Mouse (Mus musculus) liver, postnatal 0 days (tissue): ENCODE measurements around the gene Alg10b. TPM values are rescaled to one million over a fixed set of nuclear protein-coding genes. Genes with fewer than 3 reads are reported as not detected.

ENCODE experiments used
- ATAC-seq: fragments of 200-750 bp; cut with Nextera tagmentation; 2 replicates; pipeline ENCODE4 v1.8.0; 2017; ENCODE audit warnings: mild to moderate bottlenecking, moderate library complexity
- DNase-seq: peaks from one replicate; pipeline ENCODE4 v3.0.0-alpha.2; 2016
- H3K27ac ChIP-seq: fragments of 300-500 bp; sonication (generic); 2 replicates; pipeline ENCODE4 v1.5.1; 2014; ENCODE audit warnings: antibody characterized with exemption, moderate library complexity, mild to moderate bottlenecking, low read depth
- H3K27me3 ChIP-seq: fragments of 300-500 bp; sonication (generic); 2 replicates; pipeline ENCODE4 v1.6.1; 2014; ENCODE audit warnings: low read length, control low read depth, mixed read lengths; ENCODE audit not compliant: insufficient read depth
- H3K36me3 ChIP-seq: fragments of 300-500 bp; sonication (generic); replicated peaks from 2 replicates; pipeline ENCODE4 v1.6.1; 2014; ENCODE audit warnings: mild to moderate bottlenecking, control low read depth, low read length, moderate library complexity, mixed read lengths; ENCODE audit not compliant: insufficient read depth
- H3K4me1 ChIP-seq: fragments of 300-500 bp; sonication (generic); 2 replicates; pipeline ENCODE4 v1.6.1; 2014; ENCODE audit warnings: antibody characterized with exemption, mild to moderate bottlenecking, control low read depth; ENCODE audit not compliant: insufficient read depth
- H3K4me2 ChIP-seq: fragments of 300-500 bp; sonication (generic); 2 replicates; pipeline ENCODE4 v1.6.1; 2014; ENCODE audit warnings: low read depth, mild to moderate bottlenecking, low read length, moderate library complexity, mixed read lengths
- H3K4me3 ChIP-seq: fragments of 300-500 bp; sonication (generic); 2 replicates; pipeline ENCODE4 v1.5.1; 2014; ENCODE audit warnings: low read depth, low read length
- H3K9ac ChIP-seq: fragments of 300-500 bp; sonication (generic); replicated peaks from 2 replicates; pipeline ENCODE4 v1.6.1; 2014; ENCODE audit warnings: mild to moderate bottlenecking, moderate library complexity
- H3K9me3 ChIP-seq: fragments of 300-500 bp; sonication (generic); 2 replicates; pipeline ENCODE4 v1.6.1; 2016; ENCODE audit warnings: mild to moderate bottlenecking, control low read depth, low read length, mixed read lengths
- CTCF ChIP-seq: sonication (generic); IDR thresholded peaks from 2 replicates; pipeline ENCODE4 v1.5.1; 2016; ENCODE audit warnings: antibody characterized with exemption, low read depth
- EP300 ChIP-seq: IDR thresholded peaks from 2 replicates; pipeline ENCODE4 v1.6.1; 2016; ENCODE audit warnings: antibody characterized with exemption, low read depth, mild to moderate bottlenecking
- WGBS: fragments of 180-500 bp; shearing (Covaris S2); extraction: QIAGEN DNeasy Blood & Tissue Kit; methylation state at CpG from one replicate; pipeline ENCODE4 v1.1.7; 2014; ENCODE audit not compliant: insufficient replicate concordance; 5-methylcytosine and 5-hydroxymethylcytosine counted together
- microRNA-seq: library from miRNA; unstranded; fragments of <30 nt; microRNA quantifications from one replicate; pipeline ENCODE4, GENCODE M21; 2016
- polyA plus RNA-seq: library from polyadenylated mRNA; unstranded; fragments of >200 nt; fragmentation: Nextera tagmentation; extraction: Ambion mirVana; gene quantifications from 2 replicates; pipeline ENCODE4 v1.2.1, GENCODE M21; 2015

Gene Alg10b
- polyA plus RNA-seq, 1 experiment from 2014 or later = 4.8 TPM

- H3K4me1 ChIP-seq = no peaks in the 10 kb centered on the region
- H3K9ac ChIP-seq = no peak overlapping the region
- H3K27ac ChIP-seq = no peak overlapping the region
- no peaks in the 10 kb centered on the region for H3K27me3 ChIP-seq
- H3K9me3 ChIP-seq = no peaks in the 10 kb centered on the region
- no peak for ATAC-seq
- no peak overlapping the region for H3K4me2 ChIP-seq
- peak; percentile 84 for TF ChIP-seq CTCF
- no peak for TF ChIP-seq EP300
- H3K4me3 ChIP-seq = no peak overlapping the region
- DNase-seq = peak; percentile 57
- H3K36me3 ChIP-seq = no peaks in the 10 kb centered on the region
- 14% methylated on average over 6 of the region's 6 CpGs for WGBS
Measured at GRCm38 (mm10) chr15:90214913-90215312, 9.2 kb upstream of the Alg10b start.

GRCm38 (mm10) chr15:90225058-90225575 is 1.0 kb downstream of the Alg10b start:
- Histone ChIP-seq H3K4me2 (peak overlapping the region; percentile 75), H3K9ac (peak overlapping the region; percentile 72; the same call in 1 of the 2 replicates)
- no peak for ATAC-seq

GRCm38 (mm10) chr15:90237657-90238056 is 13.5 kb downstream of the Alg10b start:
- WGBS = 56% methylated on average over 2 of the region's 2 CpGs
- Histone ChIP-seq H3K9me3 (no peaks in the 10 kb centered on the region), H3K4me1 (no peaks in the 10 kb centered on the region), H3K4me3 (no peak overlapping the region), H3K27me3 (no peaks in the 10 kb centered on the region), H3K9ac (no peak overlapping the region), H3K27ac (no peak overlapping the region), H3K4me2 (no peak overlapping the region), H3K36me3 (no peaks in the 10 kb centered on the region)
- DNase-seq = no peak
- ATAC-seq = no peak
- peak; percentile 53 for TF ChIP-seq CTCF
- TF ChIP-seq EP300 = no peak

More at GRCm38 (mm10) chr15:90225058-90225575, 1.0 kb downstream of the Alg10b start:
- Histone ChIP-seq H3K27ac (no peak overlapping the region), H3K9me3 (no peaks in the 10 kb centered on the region), H3K36me3 (peaks cover 28% of the 10 kb centered on the region), H3K4me3 (peak overlapping the region; percentile 61), H3K4me1 (peaks cover 4% of the 10 kb centered on the region; the same call in 1 of the 2 replicates), H3K27me3 (no peaks in the 10 kb centered on the region)
- peak; percentile 58 for DNase-seq
- 50% methylated on average over 4 of the region's 4 CpGs for WGBS
- TF ChIP-seq EP300 = no peak
- TF ChIP-seq CTCF = peak; percentile 68

- H3K4me2 ChIP-seq = no peak overlapping the region
- no peaks in the 10 kb centered on the region for H3K4me1 ChIP-seq
- no peak for DNase-seq
- H3K27ac ChIP-seq = no peak overlapping the region
- no peaks in the 10 kb centered on the region for H3K9me3 ChIP-seq
- no peak for TF ChIP-seq EP300
- no peak for TF ChIP-seq CTCF
- 74% methylated on average over 5 of the region's 5 CpGs for WGBS
- H3K9ac ChIP-seq = no peak overlapping the region
- no peaks in the 10 kb centered on the region for H3K36me3 ChIP-seq
- ATAC-seq = no peak; the same call in 1 of the 2 replicates
- H3K4me3 ChIP-seq = no peak overlapping the region
- no peaks in the 10 kb centered on the region for H3K27me3 ChIP-seq
Measured at GRCm38 (mm10) chr15:90244081-90244480, 20.0 kb downstream of the Alg10b start.

GRCm38 (mm10) chr15:90249694-90250093 is 25.6 kb downstream of the Alg10b start:
- H3K9me3 ChIP-seq = no peaks in the 10 kb centered on the region
- no peak overlapping the region for H3K4me2 ChIP-seq
- no peak for DNase-seq
- 43% methylated on average over 3 of the region's 3 CpGs for WGBS
- H3K27ac ChIP-seq = no peak overlapping the region
- no peaks in the 10 kb centered on the region for H3K27me3 ChIP-seq
- TF ChIP-seq EP300 (no peak), CTCF (peak; percentile 91)
- H3K36me3 ChIP-seq = no peaks in the 10 kb centered on the region
- no peak for ATAC-seq
- no peak overlapping the region for H3K4me3 ChIP-seq
- no peaks in the 10 kb centered on the region for H3K4me1 ChIP-seq
- no peak overlapping the region for H3K9ac ChIP-seq

GRCm38 (mm10) chr15:90282876-90283275 is 58.8 kb downstream of the Alg10b start:
- H3K36me3 ChIP-seq = no peaks in the 10 kb centered on the region
- H3K4me2 ChIP-seq = no peak overlapping the region
- no peak for TF ChIP-seq EP300
- no peak for TF ChIP-seq CTCF
- H3K9me3 ChIP-seq = no peaks in the 10 kb centered on the region
- WGBS = 82% methylated on average over 7 of the region's 7 CpGs
- no peak overlapping the region for H3K27ac ChIP-seq
- no peak overlapping the region for H3K4me3 ChIP-seq
- H3K9ac ChIP-seq = no peak overlapping the region
- H3K27me3 ChIP-seq = no peaks in the 10 kb centered on the region
- no peaks in the 10 kb centered on the region for H3K4me1 ChIP-seq
- ATAC-seq = no peak
- no peak for DNase-seq

Small RNA genes within 50 kb of the gene (microRNA-seq; reads per million reads assigned to microRNA genes)
- 1.2 reads per million for gene Mir7648
